Mouse (Mus musculus) right cerebral cortex, postnatal 14 days (tissue): ENCODE measurements around the gene Ces3a.
"Not testable (repeated sequence)": the region's sequence is repeated elsewhere in the genome, so short reads cannot be mapped to it uniquely, and the experiment has no call there.

ENCODE experiments used
- DNase-seq: peaks from one replicate; pipeline ENCODE4 v3.0.0; 2022

The Ces3a gene

GRCm38 (mm10) chr8:105102101-105102785 lies 53.8 kb downstream of the Ces3a start:
- not testable (repeated sequence) for DNase-seq

- DNase-seq = not testable (repeated sequence)
Measured at GRCm38 (mm10) chr8:105103701-105104100, 55.3 kb downstream of the Ces3a start.

- no peak for DNase-seq
Measured at GRCm38 (mm10) chr8:105104220-105104619, 55.8 kb downstream of the Ces3a start.
